Mouse (Mus musculus): ENCODE data around the gene Lrrfip2. TPM values are rescaled to one million over a fixed set of nuclear protein-coding genes. Genes with fewer than 3 reads are reported as not detected.

Gene Lrrfip2
- polyA plus RNA-seq, 1 experiment from 2014 or later, result 39.6 TPM

- no peak for TF ChIP-seq CTCF (IDR thresholded peaks at IDR 0.05; ENCODE audit: low read depth)
- Histone ChIP-seq H3K9me3 (ENCODE audit: low read depth, low read length) (no peaks in the 10 kb centered on the region), H3K27ac (ENCODE audit: low read depth) (no peak overlapping the region), H3K4me1 (ENCODE audit: insufficient read depth) (peaks cover 5% of the 10 kb centered on the region; the same call in 1 of the 2 replicates), H3K4me3 (ENCODE audit: low read depth, low read length) (no peak overlapping the region), H3K36me3 (ENCODE audit: insufficient read depth) (0 out of 2 replicates have a peak, but pooled peaks cover 5% of the 10 kb centered on the region), H3K4me2 (no peak overlapping the region), H3K27me3 (ENCODE audit: insufficient read depth, low read length) (no peaks in the 10 kb centered on the region), H3K9ac (no peak overlapping the region)
- 82% methylated on average over 4 of the region's 4 CpGs for WGBS
- DNase-seq (no peak), ATAC-seq (ENCODE audit: insufficient read depth) (no peak)
These were observed 9.3 kb downstream of the Lrrfip2 start for GRCm38 (mm10) chr9:111126735-111127134.

- H3K4me3 ChIP-seq (ENCODE audit: low read depth, low read length), result no peak overlapping the region
- H3K4me1 ChIP-seq (ENCODE audit: insufficient read depth), result peaks cover 5% of the 10 kb centered on the region; the same call in 1 of the 2 replicates
- ATAC-seq (ENCODE audit: insufficient read depth), result no peak
- WGBS, result 61% methylated on average over 4 of the region's 4 CpGs
- no peak for TF ChIP-seq CTCF (IDR thresholded peaks at IDR 0.05; ENCODE audit: low read depth)
- no peak for DNase-seq
- H3K27me3 ChIP-seq (ENCODE audit: insufficient read depth, low read length), result no peaks in the 10 kb centered on the region
- no peak overlapping the region for H3K9ac ChIP-seq
- no peak overlapping the region for H3K27ac ChIP-seq (ENCODE audit: low read depth)
- no peaks in the 10 kb centered on the region for H3K9me3 ChIP-seq (ENCODE audit: low read depth, low read length)
- 0 out of 2 replicates have a peak, but pooled peaks cover 5% of the 10 kb centered on the region for H3K36me3 ChIP-seq (ENCODE audit: insufficient read depth)
- no peak overlapping the region for H3K4me2 ChIP-seq
These were observed 10.4 kb downstream of the Lrrfip2 start for GRCm38 (mm10) chr9:111127749-111128148.

- Histone ChIP-seq H3K4me2 (no peak overlapping the region), H3K27me3 (ENCODE audit: insufficient read depth, low read length) (no peaks in the 10 kb centered on the region), H3K4me1 (ENCODE audit: insufficient read depth) (peaks cover 5% of the 10 kb centered on the region; the same call in 1 of the 2 replicates), H3K9me3 (ENCODE audit: low read depth, low read length) (no peaks in the 10 kb centered on the region), H3K4me3 (ENCODE audit: low read depth, low read length) (no peak overlapping the region), H3K36me3 (ENCODE audit: insufficient read depth) (no peaks in the 10 kb centered on the region), H3K27ac (ENCODE audit: low read depth) (no peak overlapping the region), H3K9ac (no peak overlapping the region)
- WGBS, result 51% methylated on average over 2 of the region's 2 CpGs
- DNase-seq (no peak), ATAC-seq (ENCODE audit: insufficient read depth) (no peak)
- no peak for TF ChIP-seq CTCF (IDR thresholded peaks at IDR 0.05; ENCODE audit: low read depth)
These were observed 12.7 kb downstream of the Lrrfip2 start for GRCm38 (mm10) chr9:111130126-111130525.

GRCm38 (mm10) chr9:111138161-111138560 is 20.8 kb downstream of the Lrrfip2 start:
- H3K4me3 ChIP-seq (ENCODE audit: low read depth, low read length), result no peak overlapping the region
- ATAC-seq (ENCODE audit: insufficient read depth) (no peak), DNase-seq (no peak)
- H3K9me3 ChIP-seq (ENCODE audit: low read depth, low read length), result no peaks in the 10 kb centered on the region
- H3K36me3 ChIP-seq (ENCODE audit: insufficient read depth), result no peaks in the 10 kb centered on the region
- H3K27ac ChIP-seq (ENCODE audit: low read depth), result no peak overlapping the region
- 90% methylated on average over 9 of the region's 9 CpGs for WGBS
- no peaks in the 10 kb centered on the region for H3K27me3 ChIP-seq (ENCODE audit: insufficient read depth, low read length)
- H3K4me1 ChIP-seq (ENCODE audit: insufficient read depth), result no peaks in the 10 kb centered on the region
- H3K4me2 ChIP-seq, result no peak overlapping the region
- no peak for TF ChIP-seq CTCF (IDR thresholded peaks at IDR 0.05; ENCODE audit: low read depth)
- no peak overlapping the region for H3K9ac ChIP-seq

DNA sequence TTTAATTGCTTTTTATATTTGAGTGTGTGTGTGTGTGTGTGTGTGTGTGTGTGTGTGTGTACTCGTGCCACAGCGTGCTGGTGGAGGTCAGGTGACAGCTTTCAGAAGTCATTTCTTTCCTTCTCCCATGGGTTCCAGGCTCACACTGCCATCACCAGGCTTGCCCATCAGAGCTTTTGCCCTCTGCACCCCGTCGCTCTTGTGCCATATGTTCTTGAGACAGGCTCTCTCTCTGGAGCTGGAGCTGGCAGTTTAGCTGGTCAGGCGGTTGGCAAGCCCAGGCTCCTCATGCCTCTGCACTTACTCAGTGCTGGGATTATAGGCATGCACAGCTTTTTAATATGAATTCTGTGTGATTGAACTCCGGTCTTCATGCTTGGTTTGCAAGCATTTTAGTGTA is 25.3 kb downstream of the Lrrfip2 start:
- TF ChIP-seq CTCF (IDR thresholded peaks at IDR 0.05; ENCODE audit: low read depth), result no peak
- H3K4me1 ChIP-seq (ENCODE audit: insufficient read depth), result peaks cover 4% of the 10 kb centered on the region; the same call in 1 of the 2 replicates
- no peaks in the 10 kb centered on the region for H3K27me3 ChIP-seq (ENCODE audit: insufficient read depth, low read length)
- no peak overlapping the region for H3K9ac ChIP-seq
- H3K4me3 ChIP-seq (ENCODE audit: low read depth, low read length), result no peak overlapping the region
- H3K36me3 ChIP-seq (ENCODE audit: insufficient read depth), result no peaks in the 10 kb centered on the region
- 87% methylated on average over 6 of the region's 6 CpGs for WGBS
- no peak for DNase-seq
- H3K27ac ChIP-seq (ENCODE audit: low read depth), result no peak overlapping the region
- ATAC-seq (ENCODE audit: insufficient read depth), result no peak
- no peaks in the 10 kb centered on the region for H3K9me3 ChIP-seq (ENCODE audit: low read depth, low read length)
- no peak overlapping the region for H3K4me2 ChIP-seq

GRCm38 (mm10) chr9:111143387-111143786 is 26.0 kb downstream of the Lrrfip2 start:
- Histone ChIP-seq H3K4me3 (ENCODE audit: low read depth, low read length) (no peak overlapping the region), H3K4me2 (no peak overlapping the region), H3K27me3 (ENCODE audit: insufficient read depth, low read length) (no peaks in the 10 kb centered on the region), H3K9ac (no peak overlapping the region), H3K4me1 (ENCODE audit: insufficient read depth) (peaks cover 7% of the 10 kb centered on the region), H3K27ac (ENCODE audit: low read depth) (no peak overlapping the region), H3K9me3 (ENCODE audit: low read depth, low read length) (no peaks in the 10 kb centered on the region), H3K36me3 (ENCODE audit: insufficient read depth) (no peaks in the 10 kb centered on the region)
- no peak for DNase-seq
- no peak for TF ChIP-seq CTCF (IDR thresholded peaks at IDR 0.05; ENCODE audit: low read depth)
- no peak for ATAC-seq (ENCODE audit: insufficient read depth)
- 91% methylated on average over 1 of the region's 1 CpGs for WGBS

- no peak for TF ChIP-seq CTCF (IDR thresholded peaks at IDR 0.05; ENCODE audit: low read depth)
- Histone ChIP-seq H3K4me1 (ENCODE audit: insufficient read depth) (peaks cover 19% of the 10 kb centered on the region), H3K4me2 (no peak overlapping the region), H3K9me3 (ENCODE audit: low read depth, low read length) (no peaks in the 10 kb centered on the region), H3K36me3 (ENCODE audit: insufficient read depth) (no peaks in the 10 kb centered on the region), H3K9ac (no peak overlapping the region), H3K27ac (ENCODE audit: low read depth) (no peak overlapping the region), H3K27me3 (ENCODE audit: insufficient read depth, low read length) (no peaks in the 10 kb centered on the region), H3K4me3 (ENCODE audit: low read depth, low read length) (no peak overlapping the region)
- no peak for ATAC-seq (ENCODE audit: insufficient read depth)
- 79% methylated on average over 1 of the region's 1 CpGs for WGBS
- no peak for DNase-seq
These were observed 27.3 kb downstream of the Lrrfip2 start for GRCm38 (mm10) chr9:111144711-111145110.

All from lung, embryonic 14.5 days (tissue).